Mouse (Mus musculus) MEL (cell line): Measurements from ENCODE around the gene Rassf8.

Experiments used
- CHD2 ChIP-seq: IDR thresholded peaks from 2 replicates; pipeline ENCODE4 v1.6.1; 2011; ENCODE audit warnings: low read length, improper control_type of control experiment
- CTCF ChIP-seq, 3 experiments: IDR thresholded peaks in 2 of 3; conservative IDR thresholded peaks in 1 of 3; 2 replicates each; pipeline ENCODE4 v1.5.1; 2011 to 2012; ENCODE audit warnings: low read length in 3 of 3, low read depth in 2 of 3, mild to moderate bottlenecking in 2 of 3, improper control_type of control experiment in 1 of 3, inconsistent platforms in 1 of 3, mixed read lengths in 1 of 3, moderate library complexity in 1 of 3; ENCODE audit not compliant: control insufficient read depth in 1 of 3, insufficient read depth in 1 of 3, poor library complexity in 1 of 3, severe bottlenecking in 1 of 3
- ETS1 ChIP-seq: IDR thresholded peaks from 2 replicates; pipeline ENCODE4 v1.6.1; 2012; ENCODE audit warnings: low read depth, mild to moderate bottlenecking, inconsistent platforms, low read length, improper control_type of control experiment, moderate library complexity
- GATA1 ChIP-seq: IDR thresholded peaks from 2 replicates; pipeline ENCODE4 v1.6.1; 2011; ENCODE audit warnings: low read depth, low read length, improper control_type of control experiment
- POLR2A ChIP-seq, 2 experiments: IDR thresholded peaks; 2 replicates each; pipeline ENCODE4 v1.6.1; 2011 to 2012; ENCODE audit warnings: low read length in 2 of 2, mild to moderate bottlenecking in 2 of 2, control low read depth in 1 of 2, improper control_type of control experiment in 1 of 2, low read depth in 1 of 2, moderate library complexity in 1 of 2; ENCODE audit not compliant: control insufficient read depth in 1 of 2, insufficient read depth in 1 of 2, poor library complexity in 1 of 2

GRCm38 (mm10) chr6:145860350-145860749, 113.8 kb downstream of the Rassf8 start:
- TF ChIP-seq CTCF (IDR thresholded peaks at IDR 0.05 in 2 of 3, conservative IDR thresholded peaks at IDR 0.05 in 1 of 3; ENCODE audit: control insufficient read depth in 1 of 3, insufficient read depth in 1 of 3, low read depth in 2 of 3, low read length in 3 of 3, poor library complexity in 1 of 3, severe bottlenecking in 1 of 3): peak in 2 of 3 experiments; percentile 10 to 26; a peak in 2 of 6 replicates
- TF ChIP-seq GATA1: no peak
- no peak for TF ChIP-seq POLR2A (IDR thresholded peaks at IDR 0.05; ENCODE audit: control insufficient read depth in 1 of 2, insufficient read depth in 1 of 2, low read depth in 1 of 2, low read length in 2 of 2, poor library complexity in 1 of 2)
- TF ChIP-seq ETS1: no peak
- TF ChIP-seq CHD2: no peak
